Mouse (Mus musculus): Measurements from ENCODE around the gene Tent4a. TPM values are rescaled to one million over a fixed set of nuclear protein-coding genes. Genes with fewer than 3 reads are reported as not detected.

Tent4a gene
- 1.7 TPM for polyA plus RNA-seq (2017; shearing (Covaris generic))

GRCm38 (mm10) chr13:69534334-69534653 lies at the start of gene Tent4a:
Gene Tent4a, minus strand, starts transcription at chr13:69534617.

GRCm38 (mm10) chr13:69533405-69534333 lies 748 bp downstream of the Tent4a start, which contains the start of gene Nsun2:
Gene Nsun2, plus strand, starts transcription at chr13:69533746.

Other genes starting within 250 kb of the Tent4a start
- gene Nsun2, start 871 bp downstream of the Tent4a start, polyA plus RNA-seq (2017; shearing (Covaris generic)), result 36.6 TPM
- 0.61 TPM for gene Srd5a1, start 76.8 kb upstream of the Tent4a start, polyA plus RNA-seq (2017; shearing (Covaris generic))
- gene Ube2ql1, start 205.3 kb upstream of the Tent4a start, polyA plus RNA-seq (2017; shearing (Covaris generic)), result not detected